Mouse (Mus musculus) activated CD4-positive, CD25-positive, alpha-beta regulatory T cell, adult 4 months (primary cell): ENCODE measurements around the gene Tcf19. TPM values are rescaled to one million over a fixed set of nuclear protein-coding genes. Genes with fewer than 3 reads are reported as not detected.
"Not testable (repeated sequence)": the region's sequence is repeated elsewhere in the genome, so short reads cannot be mapped to it uniquely, and the experiment has no call there.

Experiments used
- ATAC-seq: one replicate; pipeline ENCODE4 v1.8.0; 2017
- polyA plus RNA-seq, 2 experiments: library from polyadenylated mRNA; unstranded; fragments of 100-300 nt; shearing (Covaris generic); gene quantifications; one replicate each; pipeline ENCODE4 v1.2.1; 2017

Tcf19 gene
- polyA plus RNA-seq, 2 experiments from 2014 or later, result 29.2 to 36.6 TPM

DNA sequence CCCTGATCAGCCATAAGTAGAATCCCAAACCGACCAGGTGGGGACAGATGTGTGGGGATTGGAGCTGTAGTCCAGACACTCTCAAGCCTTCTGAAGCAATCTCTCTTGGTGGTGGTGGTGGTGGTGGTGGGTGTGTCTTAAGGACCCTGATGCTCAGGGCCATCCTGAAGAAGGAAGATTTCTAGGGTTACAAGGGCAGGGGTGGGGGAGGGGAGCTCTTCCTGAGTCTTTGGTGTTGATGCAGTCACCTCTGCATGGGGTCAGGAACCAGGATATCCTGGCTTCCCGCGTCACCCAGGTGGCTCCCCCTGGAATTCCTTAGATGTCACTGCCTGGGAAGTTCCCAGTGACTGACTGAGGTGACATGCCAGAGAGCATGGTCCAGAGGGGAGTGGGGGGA is 15.7 kb upstream of the Tcf19 start:
- no peak for ATAC-seq

DNA sequence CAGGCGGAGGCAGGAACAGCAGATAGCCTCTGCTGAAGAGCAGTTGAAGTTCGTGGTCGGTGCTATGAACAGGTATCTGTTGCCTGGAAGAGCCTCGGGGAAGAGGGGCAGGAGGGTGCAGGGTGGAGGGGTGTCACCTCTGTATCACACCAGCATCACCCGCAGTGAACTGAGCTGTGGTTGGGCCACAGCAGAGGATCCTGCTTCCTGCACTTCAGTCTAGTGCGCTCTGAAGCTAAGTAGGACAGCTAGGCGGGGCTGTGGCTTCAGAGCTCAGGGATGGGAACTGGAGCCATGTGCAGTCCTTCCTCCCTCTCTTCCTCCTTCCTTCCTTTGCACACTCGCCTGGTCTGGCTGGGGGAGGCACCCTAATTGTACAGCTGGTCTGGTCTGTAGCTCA is 10.0 kb upstream of the Tcf19 start:
- ATAC-seq, result no peak

GRCm38 (mm10) chr17:35524354-35524753 is 7.7 kb upstream of the Tcf19 start:
- no peak for ATAC-seq

GRCm38 (mm10) chr17:35517526-35517925 is 902 bp upstream of the Tcf19 start:
- no peak for ATAC-seq

DNA sequence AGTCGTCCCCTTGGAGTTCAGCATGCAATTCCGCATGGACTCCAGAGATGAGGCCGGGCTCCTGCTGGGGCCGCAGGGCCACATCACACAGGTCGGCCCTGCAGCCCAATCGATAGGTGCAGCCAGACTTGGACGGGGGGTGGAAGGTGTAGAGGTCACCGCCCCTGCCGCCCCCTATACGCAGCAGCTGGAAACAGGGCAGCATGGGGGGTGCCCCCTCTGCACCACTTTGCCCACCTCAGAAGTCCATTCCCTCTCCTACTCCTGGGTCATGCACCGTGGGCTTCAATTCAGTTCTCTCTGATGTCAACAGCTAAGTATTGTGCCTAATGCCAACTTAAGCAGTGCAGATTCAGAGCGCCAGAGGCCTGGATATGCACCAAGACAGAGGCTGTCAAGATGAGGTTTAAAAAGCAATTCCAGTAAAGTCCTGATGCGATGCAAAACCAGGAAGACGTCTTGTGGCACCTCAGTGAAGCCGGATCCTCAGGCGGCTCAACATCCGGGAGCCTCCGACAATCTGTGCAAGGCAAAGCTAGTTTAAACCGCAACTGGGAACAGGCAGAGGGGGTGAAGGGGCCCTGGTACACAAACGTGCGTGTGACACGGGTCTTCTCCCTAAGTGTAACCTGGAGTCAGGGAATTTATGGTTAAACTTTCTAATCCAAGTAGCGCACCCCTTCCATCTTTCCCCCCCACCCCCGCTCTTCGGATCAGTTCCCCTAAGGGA is 548 bp downstream of the Tcf19 start:
- ATAC-seq, result no peak

DNA sequence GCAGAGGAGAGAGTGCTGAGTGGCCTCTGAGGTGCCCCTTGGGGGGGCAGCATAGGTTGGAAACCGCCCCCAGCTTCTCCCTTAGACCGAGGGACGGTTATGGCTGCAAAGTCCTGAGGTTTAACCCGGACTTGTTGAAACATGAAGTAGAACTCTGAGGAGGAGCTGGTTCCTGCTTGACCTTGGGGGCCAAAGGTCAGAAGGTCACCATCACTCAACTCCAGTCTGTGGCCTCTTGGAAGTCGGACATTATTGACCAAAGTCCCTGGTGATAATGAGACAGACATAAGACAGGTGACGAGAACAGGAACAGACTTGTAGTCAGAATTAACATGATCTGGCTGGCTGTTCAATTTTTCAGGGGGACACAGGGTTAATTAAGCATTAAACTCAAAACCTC is 1.9 kb downstream of the Tcf19 start:
- no peak for ATAC-seq

- no peak for ATAC-seq
Measured at GRCm38 (mm10) chr17:35513886-35514285, 2.7 kb downstream of the Tcf19 start.

DNA sequence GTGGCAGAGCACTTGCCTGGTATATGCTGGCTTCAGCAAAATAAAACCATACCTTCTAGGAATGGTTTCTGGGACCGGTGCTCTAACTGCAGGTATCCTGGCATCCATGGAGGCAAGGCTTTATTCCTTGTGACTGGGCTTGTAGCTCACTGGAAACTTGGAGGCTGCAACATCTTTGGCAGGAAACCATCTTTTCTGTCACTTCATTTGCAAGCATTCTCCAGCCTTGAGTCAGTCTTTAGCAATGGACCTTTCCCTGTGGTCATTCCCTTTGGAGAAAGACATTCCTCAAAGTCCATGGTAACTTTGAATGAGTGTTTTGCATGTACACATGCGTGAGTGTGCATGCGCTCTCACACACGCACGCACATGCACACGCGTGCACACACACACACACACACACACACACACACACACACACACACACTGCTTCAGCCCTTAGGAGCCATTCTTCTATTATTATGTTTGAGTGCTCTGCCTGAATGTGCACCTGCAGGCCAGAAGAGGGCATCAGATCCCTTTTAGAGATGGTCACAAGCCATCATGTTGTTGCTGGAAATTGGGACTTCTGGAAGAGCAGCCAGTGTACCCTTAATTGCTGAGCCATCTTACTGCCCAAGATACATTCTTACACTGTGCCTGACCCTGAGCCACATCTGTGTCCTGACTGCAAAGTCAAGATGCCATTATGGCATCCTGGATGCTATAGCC is 3.6 kb downstream of the Tcf19 start:
- no peak for ATAC-seq

- ATAC-seq, result peak; percentile 72
Measured at GRCm38 (mm10) chr17:35509284-35509683, 7.3 kb downstream of the Tcf19 start.

DNA sequence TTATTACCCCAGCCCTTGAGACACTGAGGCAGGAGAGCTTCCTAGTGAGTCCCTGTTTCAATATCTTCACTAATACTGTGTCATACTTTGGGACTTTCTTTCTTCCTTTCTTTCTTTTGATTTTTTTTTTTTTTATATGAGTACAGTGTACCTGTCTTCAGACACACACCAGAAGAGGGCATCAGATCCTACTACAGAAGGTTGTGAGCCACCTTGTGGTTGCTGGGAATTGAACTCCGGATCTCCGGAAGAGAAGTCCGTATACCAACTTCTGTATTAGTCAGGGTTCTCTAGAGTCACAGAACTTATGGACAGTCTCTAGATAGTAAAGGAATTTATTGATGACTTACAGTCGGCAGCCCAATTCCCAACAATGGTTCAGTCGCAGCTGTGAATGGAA is 8.3 kb downstream of the Tcf19 start:
- not testable (repeated sequence) for ATAC-seq

DNA sequence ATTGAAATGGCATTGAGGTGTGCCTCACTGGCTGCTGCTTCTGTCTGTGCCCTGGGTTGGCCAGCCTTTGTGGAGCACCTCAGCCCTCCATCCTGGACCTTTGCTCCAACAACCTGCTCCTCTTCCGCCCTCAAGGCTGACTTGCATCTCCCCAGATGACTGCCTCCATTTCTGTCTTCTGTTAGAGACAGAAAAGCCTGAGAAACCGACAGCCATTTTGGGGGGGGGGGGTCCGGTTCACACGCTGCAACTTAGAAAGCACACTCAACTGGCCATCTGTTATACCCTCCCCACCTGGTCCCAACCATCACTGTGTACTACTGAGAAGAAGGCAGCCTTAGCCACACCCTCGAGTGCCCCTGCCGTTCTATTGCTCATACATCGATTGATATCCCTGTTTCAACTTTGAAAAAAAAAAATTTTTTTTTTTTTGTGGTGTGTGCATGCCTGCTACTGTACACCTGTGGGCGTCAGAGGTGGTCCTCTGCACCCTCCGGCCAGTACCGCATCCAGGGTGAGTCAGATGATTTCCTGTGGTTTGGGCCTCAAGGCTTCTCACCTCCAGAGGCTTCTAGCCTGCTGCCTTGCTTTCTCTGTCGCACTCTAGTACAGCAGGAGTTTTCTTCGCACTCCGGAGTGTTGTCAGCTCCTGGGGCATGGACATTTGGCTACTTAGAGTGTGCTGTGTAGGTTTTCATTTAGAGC is 8.9 kb downstream of the Tcf19 start:
- ATAC-seq, result no peak

DNA sequence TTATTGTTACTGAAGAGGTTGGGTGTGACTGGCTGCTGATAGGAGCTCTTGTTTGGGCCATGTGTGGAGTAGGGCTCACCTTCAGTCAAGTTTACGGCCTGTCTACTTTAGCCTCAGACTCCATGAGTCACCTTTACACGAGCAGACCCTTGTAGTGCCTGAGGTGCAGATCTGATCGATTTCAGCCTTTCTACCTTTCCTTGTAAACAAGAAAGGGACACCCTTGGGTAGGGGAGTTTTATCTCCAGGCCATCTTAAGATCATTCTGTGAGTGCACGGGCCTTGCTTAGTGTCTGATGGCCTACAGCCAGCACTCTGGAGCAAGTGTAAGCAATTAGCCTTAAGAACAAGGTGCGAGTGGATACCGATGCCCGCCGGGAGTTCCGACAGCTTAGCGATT is 9.7 kb downstream of the Tcf19 start:
- no peak for ATAC-seq

GRCm38 (mm10) chr17:35505776-35506175 is 10.8 kb downstream of the Tcf19 start, which contains the start of gene Pou5f1:
Pou5f1 (plus strand) TSS chr17:35506018.
- no peak for ATAC-seq

DNA sequence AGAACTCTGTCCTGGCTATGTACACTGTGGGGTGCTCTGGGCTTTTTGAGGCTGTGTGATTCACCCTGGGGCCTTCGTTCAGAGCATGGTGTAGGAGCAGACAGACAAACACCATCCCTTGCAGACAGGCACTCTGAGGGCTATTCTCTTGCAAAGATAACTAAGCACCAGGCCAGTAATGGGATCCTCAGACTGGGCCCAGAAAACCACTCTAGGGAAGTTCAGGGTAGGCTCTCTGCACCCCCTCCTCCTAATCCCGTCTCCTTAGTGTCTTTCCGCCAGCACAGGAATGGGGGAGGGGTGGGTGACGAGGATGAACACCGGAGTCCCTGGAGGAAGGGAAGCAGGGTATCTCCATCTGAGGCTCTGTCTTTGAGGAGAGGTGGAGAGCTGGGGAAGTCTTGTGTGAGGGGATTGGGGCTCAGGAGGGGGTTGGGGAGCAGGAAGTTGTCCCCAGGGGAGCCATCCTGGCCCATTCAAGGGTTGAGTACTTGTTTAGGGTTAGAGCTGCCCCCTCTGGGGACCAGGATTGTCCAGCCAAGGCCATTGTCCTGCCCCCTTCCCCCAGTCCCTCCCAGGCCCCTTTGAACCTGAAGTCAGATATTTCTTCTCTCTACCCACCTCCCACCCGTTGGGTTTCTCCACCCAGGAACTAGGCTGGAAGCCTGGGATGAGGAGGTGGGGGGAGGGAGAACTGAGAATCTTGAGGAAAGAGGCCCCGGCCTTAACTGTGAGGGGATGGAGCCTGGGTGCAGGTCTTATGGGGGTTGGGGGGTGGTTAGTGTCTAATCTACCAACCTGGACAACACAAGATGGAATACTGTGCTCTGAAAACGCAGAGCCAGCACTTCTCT is 11.8 kb downstream of the Tcf19 start:
- ATAC-seq, result no peak

DNA sequence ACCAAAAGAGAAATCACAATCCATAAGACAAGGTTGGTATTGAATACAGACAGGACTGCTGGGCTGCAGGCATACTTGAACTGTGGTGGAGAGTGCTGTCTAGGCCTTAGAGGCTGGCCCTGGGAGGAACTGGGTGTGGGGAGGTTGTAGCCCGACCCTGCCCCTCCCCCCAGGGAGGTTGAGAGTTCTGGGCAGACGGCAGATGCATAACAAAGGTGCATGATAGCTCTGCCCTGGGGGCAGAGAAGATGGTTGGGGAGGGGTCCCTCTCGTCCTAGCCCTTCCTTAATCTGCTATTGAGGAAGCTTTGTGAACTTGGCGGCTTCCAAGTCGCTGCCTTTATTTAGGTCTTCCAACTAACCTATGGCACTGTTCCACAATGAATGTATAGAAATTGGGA is 12.8 kb downstream of the Tcf19 start:
- no peak for ATAC-seq

- ATAC-seq, result no peak
Measured at GRCm38 (mm10) chr17:35502762-35503161, 13.9 kb downstream of the Tcf19 start.

DNA sequence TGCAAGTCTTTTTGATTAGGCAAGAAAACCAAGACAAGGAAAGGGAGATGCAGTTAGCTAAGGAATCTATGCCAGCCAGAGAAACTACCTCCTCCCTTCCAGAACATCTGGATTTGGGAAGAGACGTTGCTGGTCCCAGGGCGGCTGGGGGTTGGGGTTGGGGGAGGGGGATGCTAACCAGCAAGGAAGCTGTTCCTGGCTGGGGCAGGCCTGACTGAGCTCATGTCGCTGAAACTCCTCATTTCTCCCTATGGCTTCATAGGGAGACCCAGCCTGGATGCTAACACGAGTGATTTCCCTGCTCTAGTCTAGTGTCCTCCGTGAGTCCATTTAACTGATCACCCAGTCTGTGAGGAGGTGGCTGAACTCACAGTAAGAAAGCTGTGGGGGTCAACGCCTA is 14.4 kb downstream of the Tcf19 start:
- ATAC-seq, result no peak

DNA sequence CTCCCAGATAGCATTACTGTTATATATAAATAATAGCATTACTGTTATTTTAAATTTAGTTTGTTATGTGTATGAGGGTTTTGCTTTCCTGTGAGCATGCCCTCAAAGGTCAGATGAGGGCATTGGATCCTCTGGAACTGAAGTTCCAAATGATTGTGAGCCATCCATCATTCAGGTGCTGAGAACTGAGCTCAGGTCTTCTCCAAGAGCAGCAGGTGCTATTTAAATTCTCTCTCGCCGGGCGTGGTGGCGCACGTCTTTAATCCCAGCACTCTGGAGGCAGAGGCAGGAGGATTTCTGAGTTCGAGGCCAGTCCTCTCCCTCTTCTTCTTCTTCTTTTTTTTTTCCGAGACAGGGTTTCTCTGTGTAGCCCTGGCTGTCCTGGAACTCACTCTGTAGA is 19.5 kb downstream of the Tcf19 start:
- ATAC-seq, result no peak

DNA sequence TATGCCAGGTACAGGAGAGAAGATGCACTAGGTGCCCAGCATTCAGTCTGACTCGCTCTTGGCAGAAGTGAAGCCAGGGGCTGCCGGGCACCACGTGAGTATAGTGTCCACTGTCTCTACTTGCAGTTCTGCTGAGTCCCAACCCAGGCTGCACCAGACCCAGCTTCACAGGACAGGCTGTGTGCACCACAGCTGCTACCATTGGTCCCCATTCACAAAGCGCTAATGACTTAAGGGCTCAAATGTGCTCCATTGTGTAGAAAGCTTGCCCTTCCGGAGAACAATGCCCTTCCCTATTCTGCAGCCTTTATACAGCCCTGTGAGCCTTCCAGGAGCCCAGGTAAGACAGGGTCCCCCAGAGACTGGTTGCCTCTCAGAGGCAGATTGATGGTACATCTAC is 26.3 kb downstream of the Tcf19 start:
- no peak for ATAC-seq

GRCm38 (mm10) chr17:35488041-35488440 is 28.6 kb downstream of the Tcf19 start:
- ATAC-seq, result no peak

- ATAC-seq, result no peak
Measured at GRCm38 (mm10) chr17:35486726-35487125, 29.9 kb downstream of the Tcf19 start.

DNA sequence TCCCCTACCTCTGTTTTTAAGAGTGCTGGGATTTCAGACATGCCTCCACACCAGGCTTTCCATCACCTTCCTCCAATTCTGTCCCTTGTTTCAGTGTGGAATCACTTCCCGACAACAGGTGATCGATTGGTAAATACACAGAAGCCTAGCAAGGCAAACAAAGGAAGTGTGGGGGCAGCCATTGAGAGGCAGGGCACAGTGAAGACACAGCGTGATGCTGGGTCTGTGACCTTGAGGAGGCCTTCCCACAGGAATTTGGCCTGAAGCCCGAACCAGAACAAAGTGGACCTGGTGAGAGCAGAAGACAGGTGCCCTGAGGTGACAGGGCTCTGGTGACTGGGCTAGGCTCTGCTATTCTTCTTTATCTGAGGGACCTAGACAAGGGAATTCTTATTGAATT is 30.9 kb downstream of the Tcf19 start:
- no peak for ATAC-seq

DNA sequence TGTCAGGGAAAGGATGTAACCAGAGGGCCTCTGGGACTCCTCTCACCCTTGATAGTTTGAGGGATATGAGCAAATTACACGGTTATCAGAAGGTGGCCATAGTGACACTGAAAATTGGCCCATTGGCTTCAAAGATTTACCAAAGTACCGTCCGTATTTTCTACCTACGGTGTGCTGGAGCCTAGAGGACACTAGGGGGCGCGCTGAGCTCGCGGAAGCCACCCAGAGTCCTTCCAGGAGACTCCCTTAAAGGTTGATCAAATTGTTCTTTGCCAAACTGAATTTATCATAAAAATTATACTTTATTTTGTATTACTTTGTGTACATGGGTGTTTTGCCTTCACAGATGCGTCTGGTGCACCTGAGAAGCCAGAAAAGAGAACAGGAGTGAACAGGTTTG is 32.6 kb downstream of the Tcf19 start:
- no peak for ATAC-seq
